Mouse (Mus musculus) CH12.LX (cell line): Measurements from ENCODE around the gene Hdac4. TPM values are rescaled to one million over a fixed set of nuclear protein-coding genes. Genes with fewer than 3 reads are reported as not detected.

Experiments used
- DNase-seq: peaks from one replicate; pipeline ENCODE4 v3.0.0-alpha.2; 2013; ENCODE audit errors: extremely low read depth
- H3K27ac ChIP-seq: 2 replicates; pipeline ENCODE4 v1.5.1; 2012; ENCODE audit warnings: low read depth, mild to moderate bottlenecking, control low read depth, moderate library complexity; ENCODE audit not compliant: insufficient read depth
- H3K27me3 ChIP-seq: replicated peaks from 2 replicates; pipeline ENCODE3; 2012; ENCODE audit warnings: inconsistent platforms
- H3K36me3 ChIP-seq, 2 experiments: replicated peaks in 1 of 2; 2 replicates each; pipeline versions ENCODE3 to v1.6.1; 2012; ENCODE audit warnings: inconsistent platforms in 1 of 2, low read length in 1 of 2, mild to moderate bottlenecking in 1 of 2, mixed read lengths in 1 of 2, moderate library complexity in 1 of 2; ENCODE audit not compliant: control insufficient read depth in 1 of 2, insufficient read depth in 1 of 2
- H3K4me1 ChIP-seq, 2 experiments: 2 replicates each; pipeline ENCODE4 v1.6.1; 2012; ENCODE audit warnings: inconsistent platforms in 1 of 2, moderate library complexity in 1 of 2; ENCODE audit not compliant: insufficient read depth in 2 of 2, control insufficient read depth in 1 of 2
- H3K4me2 ChIP-seq: 2 replicates; pipeline ENCODE4 v1.6.1; 2012; ENCODE audit warnings: low read depth, mild to moderate bottlenecking, control low read depth; ENCODE audit not compliant: poor library complexity, insufficient read depth, severe bottlenecking
- H3K4me3 ChIP-seq, 3 experiments: fragments of 150-350 bp in 1 of 3; sonication (generic) in 1 of 3; replicated peaks in 1 of 3; 2 replicates each; pipeline versions ENCODE3 to v1.5.1; 2011 to 2012; ENCODE audit warnings: low read depth in 2 of 3, low read length in 2 of 3, mild to moderate bottlenecking in 2 of 3, moderate library complexity in 2 of 3, control low read depth in 1 of 3, improper control_type of control experiment in 1 of 3, inconsistent platforms in 1 of 3, mixed read lengths in 1 of 3; ENCODE audit not compliant: poor library complexity in 1 of 3
- H3K79me2 ChIP-seq: replicated peaks from 2 replicates; pipeline ENCODE4 v1.6.1; 2012; ENCODE audit warnings: mild to moderate bottlenecking, moderate library complexity; ENCODE audit not compliant: control insufficient read depth, poor library complexity, insufficient read depth, severe bottlenecking; ENCODE audit errors: extremely low read depth
- H3K9ac ChIP-seq: 2 replicates; pipeline ENCODE4 v1.6.1; 2012; ENCODE audit warnings: low read depth, mild to moderate bottlenecking, control low read depth, moderate library complexity; ENCODE audit not compliant: insufficient read depth
- H3K9me3 ChIP-seq: replicated peaks from 2 replicates; pipeline ENCODE3; 2012; ENCODE audit warnings: low read length, inconsistent platforms, mixed read lengths
- BHLHE40 ChIP-seq: IDR thresholded peaks from 2 replicates; pipeline ENCODE4 v1.6.1; 2011; ENCODE audit warnings: mild to moderate bottlenecking, low read depth, low read length, improper control_type of control experiment
- CHD1 ChIP-seq: IDR thresholded peaks from 2 replicates; pipeline ENCODE4 v1.6.1; 2012; ENCODE audit warnings: low read depth, low read length, improper control_type of control experiment, inconsistent platforms
- CTCF ChIP-seq, 2 experiments: IDR thresholded peaks in 1 of 2; conservative IDR thresholded peaks in 1 of 2; 2 replicates each; pipeline ENCODE4 v1.5.1; 2011 to 2012; ENCODE audit warnings: low read depth in 2 of 2, low read length in 2 of 2, improper control_type of control experiment in 1 of 2, inconsistent platforms in 1 of 2, mild to moderate bottlenecking in 1 of 2, moderate library complexity in 1 of 2
- E2F4 ChIP-seq: IDR thresholded peaks from 2 replicates; pipeline ENCODE4 v1.6.1; 2011; ENCODE audit warnings: low read depth, low read length, improper control_type of control experiment; ENCODE audit not compliant: insufficient replicate concordance
- EP300 ChIP-seq: IDR thresholded peaks from 2 replicates; pipeline ENCODE4 v1.6.1; 2011; ENCODE audit warnings: low read length, improper control_type of control experiment
- ETS1 ChIP-seq: conservative IDR thresholded peaks from 2 replicates; pipeline ENCODE4 v1.6.1; 2012; ENCODE audit warnings: low read depth, mild to moderate bottlenecking, inconsistent platforms, low read length, improper control_type of control experiment, moderate library complexity
- GABPA ChIP-seq: IDR thresholded peaks from 2 replicates; pipeline ENCODE4 v1.6.1; 2012; ENCODE audit warnings: low read depth, low read length, improper control_type of control experiment, inconsistent platforms; ENCODE audit not compliant: insufficient replicate concordance
- HCFC1 ChIP-seq: IDR thresholded peaks from 2 replicates; pipeline ENCODE4 v1.6.1; 2012; ENCODE audit warnings: low read depth, mild to moderate bottlenecking, inconsistent platforms, low read length, improper control_type of control experiment
- IRF4 ChIP-seq: IDR thresholded peaks from 2 replicates; pipeline ENCODE4 v1.6.1; 2014; ENCODE audit warnings: low read depth, mild to moderate bottlenecking, inconsistent platforms, low read length, improper control_type of control experiment
- JUND ChIP-seq: conservative IDR thresholded peaks from 2 replicates; pipeline ENCODE4 v1.6.1; 2011; ENCODE audit warnings: low read depth, low read length, improper control_type of control experiment
- KAT2A ChIP-seq: IDR thresholded peaks from 2 replicates; pipeline ENCODE4 v1.6.1; 2012; ENCODE audit warnings: low read length, improper control_type of control experiment, inconsistent platforms; ENCODE audit not compliant: insufficient replicate concordance
- MAX ChIP-seq: IDR thresholded peaks from 2 replicates; pipeline ENCODE4 v1.6.1; 2011; ENCODE audit warnings: low read length, improper control_type of control experiment
- MEF2A ChIP-seq: IDR thresholded peaks from 2 replicates; pipeline ENCODE4 v1.6.1; 2014; ENCODE audit warnings: low read depth, mild to moderate bottlenecking, inconsistent platforms, low read length, improper control_type of control experiment, borderline replicate concordance
- MYC ChIP-seq: IDR thresholded peaks from 2 replicates; pipeline ENCODE4 v1.6.1; 2011; ENCODE audit warnings: low read depth, mild to moderate bottlenecking, improper control_type of control experiment, low read length
- NRF1 ChIP-seq: IDR thresholded peaks from 2 replicates; pipeline ENCODE4 v1.6.1; 2014; ENCODE audit warnings: low read depth, mild to moderate bottlenecking, inconsistent platforms, low read length, improper control_type of control experiment, moderate library complexity
- PAX5 ChIP-seq: IDR thresholded peaks from 2 replicates; pipeline ENCODE4 v1.6.1; 2012; ENCODE audit warnings: low read length, inconsistent platforms, mixed read lengths
- RAD21 ChIP-seq: IDR thresholded peaks from 2 replicates; pipeline ENCODE4 v1.6.1; 2011; ENCODE audit warnings: low read depth, mild to moderate bottlenecking, low read length, improper control_type of control experiment, moderate library complexity
- RCOR1 ChIP-seq: conservative IDR thresholded peaks from 2 replicates; pipeline ENCODE4 v1.6.1; 2012; ENCODE audit warnings: low read depth, mild to moderate bottlenecking, inconsistent platforms, low read length, improper control_type of control experiment
- SMC3 ChIP-seq: IDR thresholded peaks from 2 replicates; pipeline ENCODE4 v1.6.1; 2011; ENCODE audit warnings: low read depth, low read length, improper control_type of control experiment
- TBP ChIP-seq: conservative IDR thresholded peaks from 2 replicates; pipeline ENCODE4 v1.6.1; 2011; ENCODE audit warnings: low read depth, low read length, improper control_type of control experiment
- TCF12 ChIP-seq: IDR thresholded peaks from 2 replicates; pipeline ENCODE4 v1.6.1; 2014; ENCODE audit warnings: low read depth, mild to moderate bottlenecking, inconsistent platforms, low read length, improper control_type of control experiment
- UBTF ChIP-seq: IDR thresholded peaks from 2 replicates; pipeline ENCODE4 v1.6.1; 2012; ENCODE audit warnings: low read depth, mild to moderate bottlenecking, inconsistent platforms, low read length, improper control_type of control experiment, moderate library complexity
- ZC3H11A ChIP-seq: IDR thresholded peaks from 2 replicates; pipeline ENCODE4 v1.6.1; 2012; ENCODE audit warnings: low read depth, mild to moderate bottlenecking, inconsistent platforms, low read length, improper control_type of control experiment
- ZKSCAN1 ChIP-seq: IDR thresholded peaks from 2 replicates; pipeline ENCODE4 v1.6.1; 2012; ENCODE audit warnings: low read depth, inconsistent platforms, low read length, improper control_type of control experiment, borderline replicate concordance
- dilution Hi-C: fragments of 300-500 bp; cut with MboI; formaldehyde crosslinking; loops from 2 replicates; pipeline ENCODE4 v1.14.3; 2020; ENCODE audit warnings: low sequenced_read_pairs; ENCODE audit not compliant: extremely low pct_unique_long_range_greater_than_20kb, extremely low pct_ligation_motif_present
- in situ Hi-C: fragments of 300-500 bp; cut with MboI; formaldehyde crosslinking; loops from 3 replicates; pipeline ENCODE4 v1.14.3; 2019; ENCODE audit warnings: low sequenced_read_pairs, low pct_ligation_motif_present, low pct_unique_long_range_greater_than_20kb, mixed read lengths
- polyA plus RNA-seq: library from polyadenylated mRNA; unstranded; fragments of >175 nt; gene quantifications from 2 replicates; pipeline ENCODE4 v1.2.1, GENCODE M21; 2012; ENCODE audit warnings: low read depth; ENCODE audit not compliant: insufficient read length
- total RNA-seq, 2 experiments: library from RNA; depleted of rRNA; stranded (reverse); fragments of 300-350 nt in 1 of 2; fragments of >200 nt in 1 of 2; gene quantifications; 2 replicates each; pipeline ENCODE4 v1.2.3; 2012 to 2014

The Hdac4 gene
- total and polyA plus RNA-seq, 3 experiments: 2.4 to 6.3 (median 4.3) TPM

DNA sequence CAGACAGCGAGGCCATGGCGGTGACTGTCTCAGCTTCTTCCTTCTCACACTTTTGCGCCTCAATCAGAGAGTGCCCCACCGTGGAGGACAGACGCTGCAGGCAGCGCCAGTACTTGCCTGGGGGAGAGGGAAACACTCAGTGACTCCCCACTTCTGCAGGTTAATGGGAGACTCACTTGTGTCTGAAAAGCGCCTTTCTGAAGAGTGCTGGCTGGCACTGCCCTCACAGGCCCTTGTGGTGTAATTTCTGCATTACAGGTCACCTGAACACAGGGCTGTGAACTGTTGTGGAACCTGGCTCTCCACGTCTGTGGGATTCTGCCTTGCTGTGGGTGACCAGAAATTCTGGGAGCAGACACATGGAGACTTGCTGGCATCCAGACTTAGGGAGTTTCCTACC, 261.8 kb downstream of the Hdac4 start:
- Histone ChIP-seq H3K79me2 (no peaks in the 10 kb centered on the region), H3K27ac (no peak overlapping the region), H3K4me2 (no peak overlapping the region), H3K9ac (no peak overlapping the region), H3K4me1 (no peaks in the 10 kb centered on the region), H3K4me3 (no peak overlapping the region), H3K36me3 (peaks cover 16 to 46% of the 10 kb centered on the region in 2 experiments), H3K27me3 (no peaks in the 10 kb centered on the region), H3K9me3 (no peaks in the 10 kb centered on the region)
- dilution Hi-C loops: no loop called here
- in situ Hi-C loops: no loop called here
- TF ChIP-seq TCF12 (no peak), IRF4 (no peak), PAX5 (no peak), TBP (no peak), EP300 (no peak), UBTF (no peak), HCFC1 (no peak)
- DNase-seq: no peak

- in situ Hi-C loops: no loop called here
- Histone ChIP-seq H3K9ac (no peak overlapping the region), H3K4me2 (no peak overlapping the region), H3K36me3 (peaks cover 16 to 43% of the 10 kb centered on the region in 2 experiments), H3K27me3 (no peaks in the 10 kb centered on the region), H3K27ac (no peak overlapping the region), H3K4me3 (no peak overlapping the region), H3K79me2 (no peaks in the 10 kb centered on the region), H3K4me1 (no peaks in the 10 kb centered on the region), H3K9me3 (no peaks in the 10 kb centered on the region)
- no peak for TF ChIP-seq KAT2A
- TF ChIP-seq E2F4: no peak
- no peak for TF ChIP-seq BHLHE40
- no peak for TF ChIP-seq JUND
- TF ChIP-seq RAD21: no peak
- no peak for TF ChIP-seq GABPA
- no peak for TF ChIP-seq MAX
- TF ChIP-seq NRF1: no peak
- no peak for TF ChIP-seq IRF4
- TF ChIP-seq SMC3: no peak
- no peak for TF ChIP-seq RCOR1
- no peak for TF ChIP-seq ZC3H11A
- no peak for TF ChIP-seq ZKSCAN1
- TF ChIP-seq MYC: no peak
- TF ChIP-seq CTCF (conservative IDR thresholded peaks at IDR 0.05 in 1 of 2, IDR thresholded peaks at IDR 0.05 in 1 of 2; ENCODE audit: low read depth in 2 of 2, low read length in 2 of 2): no peak
- no peak for TF ChIP-seq UBTF
- no peak for TF ChIP-seq HCFC1
- TF ChIP-seq CHD1: no peak
- no peak for TF ChIP-seq MEF2A
- no peak for TF ChIP-seq ETS1
- dilution Hi-C loops: no loop called here
- no peak for DNase-seq
Measured at GRCm38 (mm10) chr1:91932221-91932620, 263.3 kb downstream of the Hdac4 start.
